Mouse (Mus musculus) gastrocnemius, postnatal 10 days (tissue): ENCODE measurements at regions not wholly inside any gene's neighbourhood (a gene's known extent, or its start where the extent isn't known, plus 50 kb on each side); places are given as distances from the start of the nearest gene placed in this dataset.

Experiments
- DNase-seq: peaks from one replicate; pipeline ENCODE4 v3.0.0; 2021; ENCODE audit warnings: mixed read lengths

- peak; percentile 3 for DNase-seq
Observed at GRCm38 (mm10) chr16:42808864-42809263, 66.8 kb upstream of the Zbtb20 start.

- no peak for DNase-seq
Observed at GRCm38 (mm10) chr16:42807536-42807935, 68.1 kb upstream of the Zbtb20 start.

- no peak for DNase-seq
Observed at GRCm38 (mm10) chr16:42803609-42804008, 72.1 kb upstream of the Zbtb20 start.

- DNase-seq, result no peak
Observed at GRCm38 (mm10) chr16:42792571-42792970, 83.1 kb upstream of the Zbtb20 start.

DNA sequence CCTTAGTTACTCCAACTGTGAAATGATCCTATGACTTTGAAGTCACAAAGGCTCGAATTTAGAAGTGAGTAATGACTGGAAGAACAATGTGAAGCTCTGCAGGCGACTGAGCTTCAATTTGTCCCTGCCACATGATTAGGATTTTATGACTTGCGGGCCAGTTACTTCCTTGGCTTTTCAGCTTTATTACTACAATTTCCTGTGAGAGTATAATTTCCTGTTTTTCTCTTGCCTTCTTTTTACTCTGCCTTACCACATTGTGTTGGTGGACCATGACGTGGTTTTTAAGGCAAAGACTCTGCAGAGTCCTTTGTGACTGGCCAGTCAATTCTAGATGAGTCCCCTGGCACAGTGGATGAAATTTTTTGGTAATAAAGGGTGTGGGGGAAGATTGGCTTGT lies 91.0 kb upstream of the Zbtb20 start:
- DNase-seq, result no peak

DNA sequence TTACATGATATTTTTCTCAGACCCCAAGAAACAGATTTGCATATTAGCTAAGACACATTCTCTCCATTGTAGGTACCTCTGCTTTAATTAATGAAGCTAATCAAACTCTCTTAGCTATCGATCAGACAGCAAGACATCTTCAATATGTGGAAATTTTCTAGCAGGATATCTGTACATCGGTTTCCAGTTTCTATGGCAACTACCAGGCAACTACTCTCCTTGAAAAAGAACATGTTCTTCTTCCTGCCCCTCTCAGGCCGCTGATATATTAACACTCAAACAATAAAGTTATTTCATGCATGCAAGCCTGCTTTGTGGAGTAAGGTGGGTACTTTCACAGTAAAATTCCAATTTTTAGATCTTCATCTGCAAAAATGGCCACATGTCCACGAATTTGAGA lies 91.7 kb upstream of the Zbtb20 start:
- DNase-seq, result no peak

DNA sequence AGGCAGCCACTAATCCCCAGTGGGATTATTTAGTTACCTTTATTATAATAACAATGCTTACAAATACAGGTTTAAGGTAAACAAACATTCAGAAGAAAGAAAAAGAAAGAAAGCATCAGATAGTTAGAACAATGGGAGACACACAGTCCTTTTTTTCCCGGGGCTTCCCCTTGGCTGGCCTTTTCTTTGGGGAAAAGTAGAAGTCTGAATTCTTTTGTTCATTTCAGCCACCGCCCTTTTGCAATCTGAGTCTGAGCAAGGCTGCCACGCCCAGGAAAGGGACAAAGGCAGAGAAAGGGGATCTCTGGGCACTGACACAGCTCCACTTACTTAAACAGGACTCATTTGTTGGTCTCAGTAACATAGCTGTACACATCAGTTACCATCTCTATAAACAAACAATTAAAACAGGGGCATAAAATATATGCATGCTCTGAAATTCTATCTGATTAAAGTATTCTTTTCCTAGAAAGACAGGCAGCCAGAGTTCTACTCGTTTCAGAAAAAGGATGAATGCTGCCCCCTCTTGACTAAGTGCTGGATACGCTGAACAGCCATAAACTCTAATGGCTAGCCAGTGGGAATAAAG lies 93.5 kb upstream of the Zbtb20 start:
- peak; percentile 9 for DNase-seq

DNA sequence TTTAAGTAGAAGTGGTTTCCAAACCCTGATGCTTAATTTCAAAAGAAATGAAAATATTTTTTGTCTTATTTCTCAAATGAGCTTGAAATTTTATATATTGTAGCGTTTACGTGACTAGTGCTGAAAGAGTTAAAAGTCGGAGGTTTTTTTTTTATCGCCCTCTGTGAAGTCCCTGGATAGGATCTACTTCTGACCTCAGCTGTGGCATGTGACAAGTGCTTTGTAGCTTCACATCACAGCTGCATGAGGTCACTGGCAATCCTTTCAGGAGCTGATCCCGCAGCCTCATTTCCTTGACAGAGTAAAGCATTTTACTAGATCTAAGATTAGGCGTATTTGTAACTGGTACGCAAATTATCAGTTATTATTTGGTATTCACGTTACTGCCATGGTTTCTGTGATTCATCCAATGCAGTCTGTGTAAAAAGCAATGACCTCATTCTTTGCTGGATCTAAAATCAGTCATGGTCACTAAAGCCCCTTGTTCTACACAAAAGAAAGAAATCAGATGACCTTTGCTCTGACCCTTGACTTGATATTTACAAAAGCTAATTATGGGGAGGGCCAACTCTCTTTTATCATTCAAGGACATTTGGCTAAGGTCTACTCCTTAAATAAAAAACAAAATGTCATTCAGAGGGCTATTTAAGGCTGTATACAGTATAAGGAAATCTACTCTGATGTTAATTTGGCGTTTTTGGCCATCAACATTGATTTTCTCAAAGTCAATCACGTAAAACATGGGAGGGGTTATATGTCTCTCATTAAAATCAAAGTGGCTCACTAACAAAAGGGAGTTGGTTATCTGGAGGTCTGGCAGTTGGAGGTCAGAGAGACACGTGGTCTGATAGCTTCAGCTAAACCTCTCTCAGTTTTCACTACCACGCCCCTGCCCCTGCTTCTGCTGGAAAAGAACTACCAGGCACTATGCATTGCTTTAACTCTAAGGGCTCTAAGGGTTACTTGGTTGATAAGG lies 94.3 kb upstream of the Zbtb20 start:
- DNase-seq, result no peak

DNA sequence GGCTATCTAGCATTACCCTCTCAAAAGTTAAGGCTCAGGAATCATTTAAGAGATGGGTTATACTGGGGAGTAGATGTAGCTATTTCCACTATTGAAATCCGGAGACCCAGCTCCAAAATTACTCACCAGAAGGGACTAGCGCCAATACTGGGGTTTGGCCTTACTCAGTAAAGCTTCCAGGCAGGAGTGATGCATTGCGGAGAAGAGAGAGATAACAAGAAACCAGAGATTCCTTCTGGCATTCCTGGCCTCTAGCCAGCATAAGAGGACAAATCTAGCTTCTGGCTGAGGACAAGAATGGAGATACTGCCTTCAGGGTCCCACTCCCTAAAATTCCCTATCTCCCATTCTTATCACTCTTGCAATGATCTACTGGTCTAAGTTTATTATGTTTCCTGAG lies 95.7 kb upstream of the Zbtb20 start:
- no peak for DNase-seq

- no peak for DNase-seq
Observed at GRCm38 (mm10) chr16:42772640-42773039, 103.0 kb upstream of the Zbtb20 start.

- no peak for DNase-seq
Observed at GRCm38 (mm10) chr16:42770199-42770598, 105.5 kb upstream of the Zbtb20 start.

GRCm38 (mm10) chr16:42748681-42749080 lies 127.0 kb upstream of the Zbtb20 start:
- DNase-seq, result no peak

- DNase-seq, result no peak
Observed at GRCm38 (mm10) chr16:42745943-42746675, 129.6 kb upstream of the Zbtb20 start.

DNA sequence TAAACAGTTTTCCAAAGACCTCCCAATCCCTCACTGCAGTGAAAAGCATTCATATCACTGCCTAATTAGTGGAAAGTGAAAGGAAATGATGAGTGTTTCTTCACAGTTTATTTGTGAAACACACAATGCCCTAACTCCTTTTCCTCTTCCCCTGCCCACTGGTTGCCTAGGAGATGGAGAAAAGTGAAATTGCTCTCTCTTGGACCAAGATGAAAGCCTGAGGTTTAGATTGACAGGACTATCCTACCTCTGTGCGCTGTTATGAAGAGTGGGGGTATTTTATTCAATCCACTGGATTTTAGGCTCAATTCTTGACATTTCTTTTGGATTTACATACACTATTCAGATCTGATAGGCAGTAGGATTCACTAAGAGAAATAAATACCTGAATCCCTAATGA lies 132.1 kb upstream of the Zbtb20 start:
- DNase-seq, result no peak

DNA sequence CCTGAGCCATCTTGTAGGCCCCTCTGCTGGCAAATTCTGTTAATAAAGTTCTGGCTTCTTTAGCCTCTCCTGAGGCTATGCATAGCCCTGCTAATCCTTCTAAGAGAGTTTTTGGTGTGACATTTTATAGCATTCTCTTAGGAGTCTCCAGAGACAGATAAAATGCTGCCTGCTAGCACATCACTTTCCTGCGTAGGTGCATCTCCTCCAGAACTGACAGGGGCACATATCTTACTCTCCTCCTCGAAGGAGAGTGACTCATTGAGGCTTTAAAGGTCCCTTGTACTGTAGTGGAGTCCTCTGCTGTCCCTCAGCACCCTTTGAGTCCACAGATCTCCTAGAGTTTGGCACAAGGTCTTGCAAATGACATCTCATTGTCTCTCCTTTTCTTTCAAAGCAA lies 132.6 kb upstream of the Zbtb20 start:
- DNase-seq, result no peak

- no peak for DNase-seq
Observed at GRCm38 (mm10) chr16:42727826-42728225, 147.9 kb upstream of the Zbtb20 start.

DNA sequence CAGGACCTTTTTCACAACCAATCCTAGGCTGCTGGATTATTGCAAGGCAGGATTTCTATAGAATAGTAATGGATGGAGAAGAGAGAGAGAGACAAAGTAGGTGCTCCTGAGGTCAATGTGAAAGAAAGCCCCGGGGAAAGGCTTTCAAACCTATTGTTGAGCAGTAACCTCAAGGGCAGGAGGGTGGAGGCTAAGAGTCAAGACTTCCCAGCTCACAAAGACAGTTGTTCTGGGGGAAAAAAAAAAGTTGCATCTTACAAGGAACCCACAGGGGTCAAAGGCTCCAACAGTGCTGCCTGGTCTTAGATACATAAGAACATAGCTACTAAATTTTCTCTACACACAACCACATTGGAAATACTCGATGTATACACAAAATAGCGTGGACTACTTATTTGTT lies 155.8 kb upstream of the Zbtb20 start:
- no peak for DNase-seq

GRCm38 (mm10) chr16:42718452-42718851 lies 157.2 kb upstream of the Zbtb20 start:
- no peak for DNase-seq

DNA sequence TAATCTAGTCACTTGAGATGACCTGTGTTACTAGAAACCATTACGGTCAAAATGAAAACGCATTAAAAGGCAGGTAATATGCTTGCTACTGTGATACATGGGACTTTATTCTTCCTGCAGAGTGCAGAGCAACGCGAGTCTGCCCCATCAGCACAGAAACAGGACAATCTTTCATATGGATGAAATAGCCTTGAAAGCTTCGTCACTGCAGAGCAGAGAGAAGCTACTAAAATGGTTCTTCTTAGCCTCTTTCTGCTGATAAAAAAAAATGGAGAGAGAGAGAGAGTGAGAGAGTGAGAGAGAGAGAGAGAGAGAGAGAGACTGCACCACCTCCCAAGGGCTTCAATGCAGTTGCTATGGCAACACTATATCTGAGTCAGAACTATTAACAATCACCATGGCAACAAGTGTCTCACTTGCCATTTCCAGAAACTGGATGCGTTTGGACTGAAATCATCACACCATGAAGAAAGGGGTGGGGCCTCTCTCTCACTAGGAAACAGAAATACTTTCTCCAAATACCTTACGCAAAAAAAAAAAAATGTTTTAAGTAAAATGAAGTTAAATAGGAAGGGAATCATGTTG lies 157.8 kb upstream of the Zbtb20 start:
- no peak for DNase-seq

DNA sequence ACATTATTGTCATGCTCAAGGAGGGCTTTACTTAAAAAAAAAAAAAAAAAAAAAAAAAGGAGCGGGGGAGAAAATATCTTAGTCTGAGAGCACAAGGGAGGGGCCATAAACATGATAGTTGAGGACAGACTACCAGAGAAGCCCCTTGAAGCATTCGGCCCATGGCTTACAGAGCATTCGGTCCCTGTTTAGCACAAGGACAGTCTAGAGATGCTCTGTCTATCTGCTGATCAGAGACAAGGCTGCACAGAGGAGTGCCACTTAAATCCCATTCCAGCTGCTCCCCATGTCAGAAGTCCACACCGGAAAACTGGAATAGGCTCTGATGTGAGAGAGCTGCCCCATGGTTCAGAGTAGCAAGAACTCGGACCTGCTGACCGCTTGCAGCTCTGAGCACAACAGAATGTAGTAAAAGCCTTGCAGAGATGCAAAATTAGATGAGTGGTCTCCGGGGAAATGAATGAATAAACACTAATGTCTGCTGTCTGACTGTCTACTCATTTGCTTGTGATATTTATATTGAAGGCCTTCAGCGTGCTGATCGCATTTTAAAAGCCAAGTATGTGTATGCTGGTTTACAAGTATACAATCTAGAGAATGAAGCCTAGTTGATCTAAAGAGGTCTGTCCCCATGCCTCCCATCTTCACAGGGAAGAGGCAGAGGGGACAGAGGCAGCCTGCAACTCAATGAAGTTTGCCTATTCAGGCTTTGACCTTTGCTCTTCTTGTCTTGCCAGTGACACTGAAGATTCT lies 158.4 kb upstream of the Zbtb20 start:
- DNase-seq, result no peak

DNA sequence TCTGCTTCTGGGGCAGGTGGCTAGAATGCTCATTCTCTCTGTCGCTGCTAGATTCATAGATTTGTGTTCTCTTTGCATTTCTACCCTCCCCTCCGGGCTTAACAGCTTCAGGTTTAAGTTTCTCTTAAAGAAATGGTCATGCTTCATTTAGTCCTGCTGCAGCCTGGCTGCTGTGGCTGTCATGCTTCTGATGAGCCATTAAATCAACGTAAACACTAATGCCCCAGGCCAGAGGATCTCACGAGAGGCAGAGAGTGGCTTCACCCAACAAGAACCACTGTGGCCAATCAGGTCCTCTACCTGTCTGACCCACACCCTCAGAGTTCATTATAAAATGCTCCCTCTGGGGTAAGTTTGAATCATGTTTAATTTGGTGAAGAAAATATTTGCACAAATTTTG lies 173.0 kb upstream of the Zbtb20 start:
- DNase-seq, result no peak

DNA sequence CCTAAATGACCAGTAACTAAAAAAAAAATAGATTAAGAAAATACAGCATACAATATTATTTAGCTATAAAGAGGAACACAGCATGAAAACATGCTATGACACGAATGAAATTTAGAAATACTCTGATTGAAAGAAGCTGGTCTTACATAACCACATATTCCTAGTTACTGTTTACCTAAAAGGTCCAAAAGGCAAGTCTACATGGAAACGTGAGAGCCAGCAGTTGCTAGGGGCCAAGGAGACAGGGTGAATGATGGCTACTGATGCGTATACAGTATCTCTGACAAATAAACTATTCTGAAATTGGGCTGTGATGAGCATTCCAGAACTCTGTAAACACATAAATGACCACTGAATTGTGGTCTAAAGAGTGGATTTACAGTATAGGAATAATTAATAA lies 194.5 kb upstream of the Zbtb20 start:
- DNase-seq, result no peak
